Mouse (Mus musculus) olfactory bulb, adult 2 months (tissue): Measurements from ENCODE around the gene Slco4a1. TPM values are rescaled to one million over a fixed set of nuclear protein-coding genes. Genes with fewer than 3 reads are reported as not detected.

Experiments
- H3K27ac ChIP-seq: fragments of 200-500 bp; 2 replicates; pipeline ENCODE4 v1.5.1; 2012; ENCODE audit warnings: low read depth, low read length; ENCODE audit not compliant: insufficient read depth
- H3K4me1 ChIP-seq: fragments of 200-500 bp; 2 replicates; pipeline ENCODE4 v1.6.1; 2012; ENCODE audit warnings: low read length; ENCODE audit not compliant: control insufficient read depth, insufficient read depth
- H3K4me3 ChIP-seq: fragments of 200-500 bp; 2 replicates; pipeline ENCODE4 v1.5.1; 2012; ENCODE audit warnings: mild to moderate bottlenecking, low read depth, low read length, moderate library complexity; ENCODE audit not compliant: insufficient read depth
- CTCF ChIP-seq: fragments of 200-500 bp; IDR thresholded peaks from 2 replicates; pipeline ENCODE4 v1.5.1; 2012; ENCODE audit warnings: low read depth, mild to moderate bottlenecking, low read length, moderate library complexity; ENCODE audit not compliant: insufficient read depth
- POLR2A ChIP-seq: fragments of 200-500 bp; IDR thresholded peaks from 2 replicates; pipeline ENCODE4 v1.6.1; 2012; ENCODE audit warnings: mild to moderate bottlenecking, low read depth, low read length, moderate library complexity; ENCODE audit not compliant: insufficient read depth
- WGBS: fragments of 180-500 bp; shearing (Covaris S2); methylation state at CpG from one replicate; pipeline ENCODE4 v1.1.7; 2018; 5-methylcytosine and 5-hydroxymethylcytosine counted together
- polyA plus RNA-seq: library from polyadenylated mRNA; stranded (reverse); fragments of >200 nt; gene quantifications from 2 replicates; pipeline ENCODE4 v1.2.4, GENCODE M21; 2012; ENCODE audit warnings: low replicate concordance; ENCODE audit not compliant: missing spikeins, insufficient read depth, insufficient read length

Slco4a1 gene
- polyA plus RNA-seq, 1 experiment: not detected

- Histone ChIP-seq H3K4me1 (peaks cover 5% of the 10 kb centered on the region; the same call in 1 of the 2 replicates), H3K27ac (no peak overlapping the region), H3K4me3 (no peak overlapping the region)
- WGBS: 76% methylated on average over 13 of the region's 13 CpGs
- TF ChIP-seq POLR2A (no peak), CTCF (no peak)
Observed at GRCm38 (mm10) chr2:180511875-180512661, 56.0 kb downstream of the Slco4a1 start.

DNA sequence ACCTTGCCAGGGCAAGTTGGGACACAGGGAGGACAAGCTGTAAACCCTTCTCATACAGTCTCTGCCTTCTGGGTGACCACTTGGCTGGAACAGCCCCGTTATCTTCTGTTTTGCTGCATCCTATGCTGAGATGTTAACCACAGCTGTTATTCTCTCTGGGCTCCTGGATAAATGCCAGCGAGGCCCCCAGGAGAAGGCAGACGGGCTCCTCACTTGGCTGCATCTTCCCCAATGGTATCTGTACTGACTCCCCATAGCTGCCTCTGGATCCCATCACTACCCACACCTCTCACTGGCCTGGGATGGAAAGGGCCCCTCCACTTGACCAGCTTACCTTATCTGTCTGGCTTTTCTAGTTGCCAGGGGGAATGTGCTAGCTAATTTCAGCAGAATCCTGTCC lies 57.0 kb downstream of the Slco4a1 start:
- WGBS: 65% methylated on average over 3 of the region's 3 CpGs

GRCm38 (mm10) chr2:180513835-180514234 lies 57.8 kb downstream of the Slco4a1 start:
- Histone ChIP-seq H3K27ac (no peak overlapping the region), H3K4me3 (no peak overlapping the region), H3K4me1 (peaks cover 5% of the 10 kb centered on the region; the same call in 1 of the 2 replicates)
- WGBS: 77% methylated on average over 4 of the region's 4 CpGs
- TF ChIP-seq POLR2A (no peak), CTCF (no peak)

More for the DNA sequence above, 57.0 kb downstream of the Slco4a1 start:
- Histone ChIP-seq H3K27ac (no peak overlapping the region), H3K4me3 (no peak overlapping the region), H3K4me1 (peaks cover 5% of the 10 kb centered on the region; the same call in 1 of the 2 replicates)
- TF ChIP-seq POLR2A (no peak), CTCF (no peak)

DNA sequence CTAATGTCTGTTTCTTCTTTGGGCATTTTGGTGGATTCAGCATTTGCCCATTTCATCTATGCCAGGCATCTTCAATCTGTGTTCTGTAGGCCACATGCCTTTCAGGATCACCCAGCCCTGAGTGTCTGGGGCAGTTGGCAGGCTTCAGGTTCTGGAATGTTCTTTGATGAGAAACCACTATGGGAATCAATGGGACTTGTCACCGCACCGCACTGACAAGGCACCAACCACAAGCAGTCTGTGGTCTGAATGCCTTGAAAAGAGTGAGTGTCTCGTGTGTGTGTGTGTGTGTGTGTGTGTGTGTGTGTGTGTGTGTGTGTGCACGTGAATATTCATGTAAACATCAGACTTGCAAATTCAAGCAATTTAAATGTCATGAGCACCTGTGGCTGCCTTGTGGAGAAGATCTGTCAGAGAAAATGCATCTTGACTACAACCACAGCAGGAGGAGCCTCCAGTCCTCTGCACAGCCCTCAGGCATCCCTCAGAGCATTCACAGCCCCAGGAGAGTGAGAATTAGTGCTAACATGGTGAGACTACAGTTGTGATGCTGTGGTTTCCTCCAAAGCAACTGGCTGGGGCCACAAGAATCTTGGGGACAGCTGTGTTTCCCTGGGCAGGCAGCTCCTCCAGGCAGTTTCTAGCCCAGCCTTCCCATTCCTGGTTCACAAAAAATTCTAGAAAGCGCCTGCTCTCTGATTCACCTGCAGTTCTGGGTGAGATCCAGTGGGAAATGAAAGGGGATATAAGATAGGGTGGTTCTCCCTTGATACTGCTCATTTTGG lies 65.6 kb downstream of the Slco4a1 start:
- Histone ChIP-seq H3K27ac (no peak overlapping the region), H3K4me3 (no peak overlapping the region), H3K4me1 (no peaks in the 10 kb centered on the region)
- TF ChIP-seq POLR2A (no peak), CTCF (no peak)
- 72% methylated on average over 5 of the region's 5 CpGs for WGBS

GRCm38 (mm10) chr2:180522825-180523224 lies 66.8 kb downstream of the Slco4a1 start:
- no peak for TF ChIP-seq POLR2A
- TF ChIP-seq CTCF: no peak
- H3K4me3 ChIP-seq: no peak overlapping the region
- WGBS: 89% methylated on average over 4 of the region's 4 CpGs
- peaks cover 6% of the 10 kb centered on the region for H3K4me1 ChIP-seq
- no peak overlapping the region for H3K27ac ChIP-seq

Other genes starting within 250 kb of the Slco4a1 start
- gene Lama5, start 230.4 kb upstream of the Slco4a1 start, polyA plus RNA-seq: not detected in 2 replicates
- gene Rps21, start 198.9 kb upstream of the Slco4a1 start, polyA plus RNA-seq: 1,119 TPM in 1 of 2 replicates, not detected in the other
- not detected in 2 replicates for gene Cables2, start 182.7 kb upstream of the Slco4a1 start, polyA plus RNA-seq
- gene Rbbp8nl, start 166.4 kb upstream of the Slco4a1 start, polyA plus RNA-seq: not detected in 2 replicates
- gene Gata5, start 121.5 kb upstream of the Slco4a1 start, polyA plus RNA-seq: not detected in 2 replicates
- not detected in 2 replicates for gene Ntsr1, start 43.7 kb downstream of the Slco4a1 start, polyA plus RNA-seq
- gene Mrgbp, start 125.1 kb downstream of the Slco4a1 start, polyA plus RNA-seq: not detected in 2 replicates
- 125 TPM in 1 of 2 replicates, not detected in the other for gene Ogfr, start 133.0 kb downstream of the Slco4a1 start, polyA plus RNA-seq
- not detected in 2 replicates for gene Col9a3, start 141.5 kb downstream of the Slco4a1 start, polyA plus RNA-seq
- not detected in 2 replicates for gene Tcfl5, start 186.5 kb downstream of the Slco4a1 start, polyA plus RNA-seq